Mouse (Mus musculus) embryonic fibroblast, embryonic 13.5 days (primary cell): Measurements from ENCODE around the gene Acot7.

ENCODE experiments used
- CTCF ChIP-seq: IDR thresholded peaks from 2 replicates; pipeline ENCODE4 v1.5.1; 2011; ENCODE audit warnings: mild to moderate bottlenecking, control low read depth, low read length, moderate library complexity, borderline replicate concordance; ENCODE audit not compliant: insufficient read depth
- POLR2A ChIP-seq: IDR thresholded peaks from 2 replicates; pipeline ENCODE4 v1.6.1; 2011; ENCODE audit warnings: low read depth, mild to moderate bottlenecking, control low read depth, low read length, moderate library complexity

DNA sequence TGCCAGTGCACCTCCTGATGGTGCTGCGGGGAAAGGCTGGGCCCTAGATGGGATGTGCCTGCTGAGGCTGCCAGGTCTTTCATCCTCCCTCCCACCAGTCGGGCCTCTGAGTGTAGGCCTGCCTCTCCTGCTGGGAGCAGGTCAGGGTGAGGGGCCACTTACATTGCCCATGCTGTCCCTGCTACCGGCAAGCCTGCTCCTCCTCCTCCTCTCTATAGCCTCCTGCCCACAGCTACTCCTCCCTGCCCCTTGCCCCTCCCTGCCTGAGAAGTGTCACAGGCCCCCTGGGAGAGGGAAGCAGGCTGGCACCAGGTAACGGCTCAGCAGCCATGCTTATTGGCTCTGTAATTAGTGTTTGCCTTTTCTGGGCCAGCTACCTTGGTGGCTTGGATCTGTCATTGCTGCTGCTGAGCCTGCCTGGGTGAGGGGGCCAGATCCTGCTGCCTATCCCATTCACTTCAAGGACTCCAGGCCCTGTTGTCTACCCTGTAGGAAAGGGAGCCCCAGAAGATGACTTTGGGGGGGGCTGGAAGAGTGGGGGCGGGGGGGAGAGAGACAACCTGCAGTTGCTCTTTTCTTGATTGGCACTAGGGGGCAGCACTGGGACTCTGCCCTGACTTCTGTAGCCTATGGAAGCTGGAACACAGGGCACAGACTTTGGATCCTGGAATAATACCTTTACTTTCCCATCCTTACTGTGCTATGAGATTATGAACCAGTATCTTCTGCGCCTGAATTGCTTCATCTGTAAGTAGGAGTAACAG is 41.6 kb upstream of the Acot7 start:
- TF ChIP-seq CTCF (0 out of 2 replicates have a peak, but pooled peaks have one; percentile 7), POLR2A (no peak)
